8 mouse cellular contexts compared by ENCODE assay signal in genomic region chr11:94138411-94139231, GRCm38 (mm10).
A peak's percentile ranks its signal among the peaks of the same experiment; 100 is the strongest.
DNase-seq lines count a peak whose midpoint lies in the region; ATAC-seq lines count a peak whose summit lies in the region.

No protein-coding gene starts in this region.

- 48% methylated on average over 24 of the region's 24 CpGs for WGBS in liver, embryonic 12.5 days (ENCODE audit: insufficient replicate concordance)
- WGBS in heart, embryonic 15.5 days, result 29% methylated on average over 24 of the region's 24 CpGs
- 22% methylated on average over 24 of the region's 24 CpGs for WGBS in limb, embryonic 10.5 days
- 56% methylated on average over 22 of the region's 24 CpGs for WGBS in hindbrain, embryonic 14.5 days
- 73% methylated on average over 24 of the region's 24 CpGs for WGBS in forebrain, embryonic 16.5 days

- DNase-seq in liver, result peak; percentile 28
- DNase-seq in embryo, embryonic 10.5 days (ENCODE audit: low spot score), result peak; percentile 57
- DNase-seq in limb, embryonic 10.5 days (ENCODE audit: low spot score), result peak; percentile 56
- no peak for DNase-seq in hindbrain, embryonic 14.5 days (ENCODE audit: low spot score)
- DNase-seq in Muller cell, postnatal 12 days (ENCODE audit: inconsistent ontology term), result no peak

- H3K4me2 ChIP-seq in liver, embryonic 12.5 days, result no peak overlapping the region
- peak overlapping the region; percentile 23 for H3K4me2 ChIP-seq in heart, embryonic 15.5 days
- H3K4me2 ChIP-seq in hindbrain, embryonic 14.5 days (replicated peaks), result no peak overlapping the region
- H3K4me2 ChIP-seq in forebrain, embryonic 16.5 days (ENCODE audit: low read length), result no peak overlapping the region

- H3K36me3 ChIP-seq in liver, embryonic 12.5 days, result no peaks in the 10 kb centered on the region
- no peaks in the 10 kb centered on the region for H3K36me3 ChIP-seq in heart, embryonic 15.5 days
- no peaks in the 10 kb centered on the region for H3K36me3 ChIP-seq in limb, embryonic 10.5 days
- no peaks in the 10 kb centered on the region for H3K36me3 ChIP-seq in hindbrain, embryonic 14.5 days (replicated peaks; ENCODE audit: control insufficient read depth, insufficient read depth)
- no peaks in the 10 kb centered on the region for H3K36me3 ChIP-seq in forebrain, embryonic 16.5 days (ENCODE audit: control insufficient read depth, insufficient read depth)

- H3K4me1 ChIP-seq in liver, embryonic 12.5 days, result peaks cover 33% of the 10 kb centered on the region
- H3K4me1 ChIP-seq in heart, embryonic 15.5 days (replicated peaks), result peaks cover 53% of the 10 kb centered on the region
- peaks cover 67% of the 10 kb centered on the region for H3K4me1 ChIP-seq in limb, embryonic 10.5 days
- 0 out of 2 replicates have a peak, but pooled peaks cover 11% of the 10 kb centered on the region for H3K4me1 ChIP-seq in hindbrain, embryonic 14.5 days (replicated peaks; ENCODE audit: control insufficient read depth, insufficient read depth, low read length)
- peaks cover 20% of the 10 kb centered on the region for H3K4me1 ChIP-seq in forebrain, embryonic 16.5 days (replicated peaks; ENCODE audit: control insufficient read depth, insufficient read depth, low read length)

- H3K27me3 ChIP-seq in liver, embryonic 12.5 days (replicated peaks), result peaks cover 17% of the 10 kb centered on the region
- no peaks in the 10 kb centered on the region for H3K27me3 ChIP-seq in heart, embryonic 15.5 days
- H3K27me3 ChIP-seq in limb, embryonic 10.5 days (ENCODE audit: low read depth, poor library complexity, severe bottlenecking), result no peaks in the 10 kb centered on the region; the same call in 1 of the 2 replicates
- no peaks in the 10 kb centered on the region for H3K27me3 ChIP-seq in hindbrain, embryonic 14.5 days (ENCODE audit: control insufficient read depth, insufficient read depth, low read length)
- H3K27me3 ChIP-seq in forebrain, embryonic 16.5 days (replicated peaks; ENCODE audit: control insufficient read depth, insufficient read depth, low read length), result no peaks in the 10 kb centered on the region

- H3K4me3 ChIP-seq in liver, embryonic 12.5 days, result no peak overlapping the region
- H3K4me3 ChIP-seq in heart, embryonic 15.5 days, result no peak overlapping the region
- H3K4me3 ChIP-seq in limb, embryonic 10.5 days, result peak overlapping the region; percentile 14; the same call in 1 of the 2 replicates
- no peak overlapping the region for H3K4me3 ChIP-seq in hindbrain, embryonic 14.5 days (replicated peaks; ENCODE audit: low read length)
- H3K4me3 ChIP-seq in forebrain, embryonic 16.5 days (replicated peaks; ENCODE audit: low read length), result no peak overlapping the region

- ATAC-seq in liver, embryonic 12.5 days, result no peak
- no peak for ATAC-seq in heart, embryonic 15.5 days (replicated peaks; ENCODE audit: insufficient number of reproducible peaks, insufficient read depth, low FRiP score, low read depth)
- ATAC-seq in hindbrain, embryonic 14.5 days (ENCODE audit: low FRiP score), result no peak
- ATAC-seq in forebrain, embryonic 16.5 days, result no peak

- H3K9me3 ChIP-seq in liver, embryonic 12.5 days (replicated peaks), result no peaks in the 10 kb centered on the region
- H3K9me3 ChIP-seq in heart, embryonic 15.5 days (replicated peaks), result no peaks in the 10 kb centered on the region
- no peaks in the 10 kb centered on the region for H3K9me3 ChIP-seq in limb, embryonic 10.5 days (replicated peaks)
- H3K9me3 ChIP-seq in hindbrain, embryonic 14.5 days (ENCODE audit: control insufficient read depth, low read length), result no peaks in the 10 kb centered on the region
- H3K9me3 ChIP-seq in forebrain, embryonic 16.5 days (ENCODE audit: control insufficient read depth, low read length), result no peaks in the 10 kb centered on the region

- H3K9ac ChIP-seq in liver, embryonic 12.5 days, result no peak overlapping the region
- H3K9ac ChIP-seq in heart, embryonic 15.5 days, result peak overlapping the region; percentile 25; the same call in 1 of the 2 replicates
- no peak overlapping the region for H3K9ac ChIP-seq in hindbrain, embryonic 14.5 days
- no peak overlapping the region for H3K9ac ChIP-seq in forebrain, embryonic 16.5 days (replicated peaks; ENCODE audit: low read depth, low read length)

- H3K27ac ChIP-seq in liver, embryonic 12.5 days, result no peak overlapping the region
- peak overlapping the region; percentile 71 for H3K27ac ChIP-seq in heart, embryonic 15.5 days
- H3K27ac ChIP-seq in limb, embryonic 10.5 days, result peak overlapping the region; percentile 76
- no peak overlapping the region for H3K27ac ChIP-seq in hindbrain, embryonic 14.5 days
- no peak overlapping the region for H3K27ac ChIP-seq in forebrain, embryonic 16.5 days (ENCODE audit: low read length)

Comparison
In these comparisons a context has a peak if more than half of its experiments do, and no peak if none do; other contexts are left out.
1. DNase-seq: peak in liver (single experiment), embryo, embryonic 10.5 days (single experiment) and limb, embryonic 10.5 days (single experiment); none in hindbrain, embryonic 14.5 days (single experiment) and Muller cell, postnatal 12 days (single experiment).
2. H3K27ac ChIP-seq: peak in heart, embryonic 15.5 days (single experiment) and limb, embryonic 10.5 days (single experiment); none in liver, embryonic 12.5 days (single experiment), hindbrain, embryonic 14.5 days (single experiment) and forebrain, embryonic 16.5 days (single experiment).